Mouse (Mus musculus): Measurements from ENCODE around the gene 1700028K03Rik. TPM values are rescaled to one million over a fixed set of nuclear protein-coding genes. Genes with fewer than 3 reads are reported as not detected.

1700028K03Rik gene
- total RNA-seq (2014; rRNA removed) = 0.16 and 0.33 TPM in 2 replicates
- 0.16 and 0.17 TPM in 2 replicates for polyA plus RNA-seq (2015; fragmentation: Nextera tagmentation; extraction: Ambion mirVana)

- Histone ChIP-seq H3K27me3 (ENCODE audit: insufficient read depth, low read length) (no peaks in the 10 kb centered on the region), H3K9ac (replicated peaks; ENCODE audit: low read length, poor library complexity, severe bottlenecking) (no peak within 1 kb of the TSS), H3K27ac (ENCODE audit: low read depth, low read length) (no peak within 1 kb of the TSS), H3K4me3 (ENCODE audit: low read depth, low read length) (no peak within 1 kb of the TSS), H3K36me3 (ENCODE audit: insufficient read depth, low read length) (no peaks in the 10 kb centered on the region), H3K4me2 (ENCODE audit: low read depth, low read length, poor library complexity, severe bottlenecking) (no peak within 1 kb of the TSS), H3K9me3 (ENCODE audit: low read length) (no peaks in the 10 kb centered on the region), H3K4me1 (ENCODE audit: insufficient read depth, low read length) (no peaks in the 10 kb centered on the region)
- WGBS = 79% methylated on average over 15 of the region's 15 CpGs
- DNase-seq (ENCODE audit: low spot score) (no peak), ATAC-seq (ENCODE audit: low FRiP score) (no peak)
- no peak for TF ChIP-seq CTCF (IDR thresholded peaks at IDR 0.05)
Measured at GRCm38 (mm10) chr5:107534581-107534980, at the start of gene 1700028K03Rik. 1700028K03Rik (plus strand) TSS chr5:107534709.

GRCm38 (mm10) chr5:107488996-107489395 lies 45.5 kb upstream of the 1700028K03Rik start:
- Histone ChIP-seq H3K4me1 (ENCODE audit: insufficient read depth, low read length) (no peaks in the 10 kb centered on the region), H3K27me3 (ENCODE audit: insufficient read depth, low read length) (no peaks in the 10 kb centered on the region), H3K9ac (replicated peaks; ENCODE audit: low read length, poor library complexity, severe bottlenecking) (no peak overlapping the region), H3K9me3 (ENCODE audit: low read length) (no peaks in the 10 kb centered on the region), H3K36me3 (ENCODE audit: insufficient read depth, low read length) (no peaks in the 10 kb centered on the region; the same call in 1 of the 2 replicates), H3K27ac (ENCODE audit: low read depth, low read length) (no peak overlapping the region), H3K4me2 (ENCODE audit: low read depth, low read length, poor library complexity, severe bottlenecking) (no peak overlapping the region), H3K4me3 (ENCODE audit: low read depth, low read length) (no peak overlapping the region)
- WGBS = 78% methylated on average over 4 of the region's 4 CpGs
- DNase-seq (ENCODE audit: low spot score) = no peak
- ATAC-seq (ENCODE audit: low FRiP score) = no peak
- no peak for TF ChIP-seq CTCF (IDR thresholded peaks at IDR 0.05)

DNA sequence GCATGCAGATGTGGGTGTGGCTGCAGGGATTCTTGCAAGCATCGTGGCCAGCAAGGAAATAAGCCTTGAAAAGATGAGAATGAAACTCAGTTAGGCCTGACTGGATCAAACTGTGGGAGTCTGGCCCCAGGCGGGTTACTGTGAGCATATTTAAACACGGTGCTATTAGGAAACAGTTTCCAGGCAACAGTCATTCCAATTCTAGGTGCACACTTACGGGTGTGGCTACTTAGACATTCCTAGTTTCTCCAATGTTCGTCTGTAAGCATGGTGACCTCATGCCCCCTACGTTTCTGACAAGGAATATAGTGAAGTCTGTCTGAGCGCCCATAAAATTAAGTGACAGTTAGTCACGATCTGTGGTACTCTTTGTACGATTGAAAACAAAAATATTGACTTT lies 43.5 kb upstream of the 1700028K03Rik start:
- TF ChIP-seq CTCF (IDR thresholded peaks at IDR 0.05) = no peak
- H3K4me1 ChIP-seq (ENCODE audit: insufficient read depth, low read length) = no peaks in the 10 kb centered on the region
- H3K9me3 ChIP-seq (ENCODE audit: low read length) = no peaks in the 10 kb centered on the region
- DNase-seq (ENCODE audit: low spot score) (no peak), ATAC-seq (ENCODE audit: low FRiP score) (no peak)
- no peak overlapping the region for H3K9ac ChIP-seq (replicated peaks; ENCODE audit: low read length, poor library complexity, severe bottlenecking)
- H3K27ac ChIP-seq (ENCODE audit: low read depth, low read length) = no peak overlapping the region
- 76% methylated on average over 9 of the region's 9 CpGs for WGBS
- no peak overlapping the region for H3K4me3 ChIP-seq (ENCODE audit: low read depth, low read length)
- no peaks in the 10 kb centered on the region; the same call in 1 of the 2 replicates for H3K36me3 ChIP-seq (ENCODE audit: insufficient read depth, low read length)
- no peak overlapping the region for H3K4me2 ChIP-seq (ENCODE audit: low read depth, low read length, poor library complexity, severe bottlenecking)
- no peaks in the 10 kb centered on the region for H3K27me3 ChIP-seq (ENCODE audit: insufficient read depth, low read length)

GRCm38 (mm10) chr5:107492471-107492870 lies 42.0 kb upstream of the 1700028K03Rik start:
- Histone ChIP-seq H3K4me2 (ENCODE audit: low read depth, low read length, poor library complexity, severe bottlenecking) (no peak overlapping the region), H3K9me3 (ENCODE audit: low read length) (no peaks in the 10 kb centered on the region), H3K9ac (replicated peaks; ENCODE audit: low read length, poor library complexity, severe bottlenecking) (no peak overlapping the region), H3K4me1 (ENCODE audit: insufficient read depth, low read length) (no peaks in the 10 kb centered on the region), H3K27me3 (ENCODE audit: insufficient read depth, low read length) (no peaks in the 10 kb centered on the region), H3K27ac (ENCODE audit: low read depth, low read length) (no peak overlapping the region), H3K4me3 (ENCODE audit: low read depth, low read length) (no peak overlapping the region), H3K36me3 (ENCODE audit: insufficient read depth, low read length) (no peaks in the 10 kb centered on the region; the same call in 1 of the 2 replicates)
- DNase-seq (ENCODE audit: low spot score) (no peak), ATAC-seq (ENCODE audit: low FRiP score) (no peak)
- no peak for TF ChIP-seq CTCF (IDR thresholded peaks at IDR 0.05)
- WGBS = 87% methylated on average over 2 of the region's 2 CpGs

GRCm38 (mm10) chr5:107494759-107495158 lies 39.8 kb upstream of the 1700028K03Rik start:
- Histone ChIP-seq H3K9me3 (ENCODE audit: low read length) (no peaks in the 10 kb centered on the region), H3K9ac (replicated peaks; ENCODE audit: low read length, poor library complexity, severe bottlenecking) (no peak overlapping the region), H3K36me3 (ENCODE audit: insufficient read depth, low read length) (no peaks in the 10 kb centered on the region; the same call in 1 of the 2 replicates), H3K4me2 (ENCODE audit: low read depth, low read length, poor library complexity, severe bottlenecking) (no peak overlapping the region), H3K27ac (ENCODE audit: low read depth, low read length) (no peak overlapping the region), H3K27me3 (ENCODE audit: insufficient read depth, low read length) (no peaks in the 10 kb centered on the region), H3K4me1 (ENCODE audit: insufficient read depth, low read length) (no peaks in the 10 kb centered on the region), H3K4me3 (ENCODE audit: low read depth, low read length) (no peak overlapping the region)
- ATAC-seq (ENCODE audit: low FRiP score) = no peak
- DNase-seq (ENCODE audit: low spot score) = no peak
- peak; percentile 19; the same call in 1 of the 2 replicates for TF ChIP-seq CTCF (IDR thresholded peaks at IDR 0.05)
- WGBS = 97% methylated on average over 5 of the region's 5 CpGs

DNA sequence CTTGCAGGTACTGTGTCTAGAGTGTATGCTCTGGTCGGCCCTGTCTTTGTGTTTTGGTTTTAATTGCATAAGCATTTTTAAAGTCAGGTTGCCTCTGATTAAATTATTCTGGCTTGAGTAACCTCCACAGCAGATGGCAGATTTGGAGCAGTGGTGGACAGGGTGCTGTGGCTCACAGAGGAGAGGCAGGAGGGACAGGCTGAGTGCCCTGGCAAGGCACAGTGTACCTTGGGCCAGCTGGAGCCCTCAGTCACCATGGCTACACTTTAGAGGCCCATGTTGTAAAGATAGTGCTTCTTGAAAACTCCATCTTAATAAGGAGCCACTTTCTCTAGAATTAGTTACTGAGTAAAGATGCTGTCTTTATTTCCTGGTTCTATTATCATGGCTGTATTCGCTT lies 38.5 kb upstream of the 1700028K03Rik start:
- Histone ChIP-seq H3K9me3 (ENCODE audit: low read length) (no peaks in the 10 kb centered on the region), H3K4me2 (ENCODE audit: low read depth, low read length, poor library complexity, severe bottlenecking) (no peak overlapping the region), H3K9ac (replicated peaks; ENCODE audit: low read length, poor library complexity, severe bottlenecking) (no peak overlapping the region), H3K27ac (ENCODE audit: low read depth, low read length) (no peak overlapping the region), H3K4me1 (ENCODE audit: insufficient read depth, low read length) (peaks cover 4% of the 10 kb centered on the region; the same call in 1 of the 2 replicates), H3K4me3 (ENCODE audit: low read depth, low read length) (no peak overlapping the region), H3K27me3 (ENCODE audit: insufficient read depth, low read length) (no peaks in the 10 kb centered on the region), H3K36me3 (ENCODE audit: insufficient read depth, low read length) (no peaks in the 10 kb centered on the region; the same call in 1 of the 2 replicates)
- no peak for DNase-seq (ENCODE audit: low spot score)
- 86% methylated on average over 2 of the region's 2 CpGs for WGBS
- no peak for ATAC-seq (ENCODE audit: low FRiP score)
- no peak for TF ChIP-seq CTCF (IDR thresholded peaks at IDR 0.05)

All from midbrain, postnatal 0 days (tissue).